Mouse (Mus musculus): Measurements from ENCODE around the gene Gpr162. TPM values are rescaled to one million over a fixed set of nuclear protein-coding genes. Genes with fewer than 3 reads are reported as not detected.
"Not testable (repeated sequence)": the region's sequence is repeated elsewhere in the genome, so short reads cannot be mapped to it uniquely, and the experiment has no call there.

Gpr162 gene
- total and polyA plus RNA-seq, 2 experiments from 2014 or later = 38.1 to 160 TPM

GRCm38 (mm10) chr6:124811403-124811665 is 52.4 kb downstream of the Gpr162 start:
- no peak for TF ChIP-seq CTCF (IDR thresholded peaks at IDR 0.05; ENCODE audit: low read depth)
- H3K9ac ChIP-seq = no peak overlapping the region
- H3K4me1 ChIP-seq (ENCODE audit: insufficient read depth) = peaks cover 27% of the 10 kb centered on the region
- ATAC-seq (no peak), DNase-seq (no peak)
- no peak overlapping the region for H3K27ac ChIP-seq (ENCODE audit: low read depth, low read length)
- no peak overlapping the region for H3K4me3 ChIP-seq (ENCODE audit: low read depth, low read length)
- no peaks in the 10 kb centered on the region for H3K9me3 ChIP-seq (ENCODE audit: low read length)
- WGBS = 79% methylated on average over 4 of the region's 4 CpGs
- H3K27me3 ChIP-seq (ENCODE audit: insufficient read depth, low read length) = no peaks in the 10 kb centered on the region
- H3K36me3 ChIP-seq (ENCODE audit: insufficient read depth) = peaks cover 22% of the 10 kb centered on the region
- H3K4me2 ChIP-seq (ENCODE audit: low read depth) = no peak overlapping the region

- not testable (repeated sequence) for DNase-seq; H3K27me3 ChIP-seq (ENCODE audit: insufficient read depth, low read length); H3K9me3 ChIP-seq (ENCODE audit: low read length); H3K9ac ChIP-seq; H3K4me3 ChIP-seq (ENCODE audit: low read depth, low read length); H3K27ac ChIP-seq (ENCODE audit: low read depth, low read length); ATAC-seq; H3K4me2 ChIP-seq (ENCODE audit: low read depth)
- Histone ChIP-seq H3K4me1 (ENCODE audit: insufficient read depth) (peaks cover 27% of the 10 kb centered on the region), H3K36me3 (ENCODE audit: insufficient read depth) (peaks cover 20% of the 10 kb centered on the region)
- 76% methylated on average over 10 of the region's 11 CpGs for WGBS
These were observed 53.0 kb downstream of the Gpr162 start for GRCm38 (mm10) chr6:124810566-124811402.

- DNase-seq (peak; percentile 20), ATAC-seq (no peak)
- Histone ChIP-seq H3K4me1 (ENCODE audit: insufficient read depth) (peaks cover 27% of the 10 kb centered on the region), H3K4me3 (ENCODE audit: low read depth, low read length) (peak overlapping the region; percentile 41; the same call in 1 of the 2 replicates), H3K9ac (peak overlapping the region; percentile 50; the same call in 1 of the 2 replicates), H3K4me2 (ENCODE audit: low read depth) (peak overlapping the region; percentile 58), H3K9me3 (ENCODE audit: low read length) (no peaks in the 10 kb centered on the region), H3K36me3 (ENCODE audit: insufficient read depth) (peaks cover 14% of the 10 kb centered on the region), H3K27me3 (ENCODE audit: insufficient read depth, low read length) (no peaks in the 10 kb centered on the region), H3K27ac (ENCODE audit: low read depth, low read length) (no peak overlapping the region)
- 48% methylated on average over 14 of the region's 14 CpGs for WGBS
- TF ChIP-seq CTCF (IDR thresholded peaks at IDR 0.05; ENCODE audit: low read depth) = no peak
These were observed 53.8 kb downstream of the Gpr162 start for GRCm38 (mm10) chr6:124809775-124810538.

- H3K4me3 ChIP-seq (ENCODE audit: low read depth, low read length) = peak overlapping the region; percentile 41
- H3K36me3 ChIP-seq (ENCODE audit: insufficient read depth) = peaks cover 13% of the 10 kb centered on the region
- peak; percentile 74 for TF ChIP-seq CTCF (IDR thresholded peaks at IDR 0.05; ENCODE audit: low read depth)
- peaks cover 22% of the 10 kb centered on the region for H3K4me1 ChIP-seq (ENCODE audit: insufficient read depth)
- H3K4me2 ChIP-seq (ENCODE audit: low read depth) = peak overlapping the region; percentile 58
- peak overlapping the region; percentile 59; the same call in 1 of the 2 replicates for H3K27ac ChIP-seq (ENCODE audit: low read depth, low read length)
- H3K9me3 ChIP-seq (ENCODE audit: low read length) = no peaks in the 10 kb centered on the region
- no peaks in the 10 kb centered on the region for H3K27me3 ChIP-seq (ENCODE audit: insufficient read depth, low read length)
- 1% methylated on average over 35 of the region's 35 CpGs for WGBS
- H3K9ac ChIP-seq = peak overlapping the region; percentile 50
- DNase-seq (peak; percentile 70), ATAC-seq (peak; percentile 12; the same call in 1 of the 2 replicates)
These were observed 54.6 kb downstream of the Gpr162 start for GRCm38 (mm10) chr6:124809052-124809774.

Other genes starting within 250 kb of the Gpr162 start
- 0.15 and 0.19 TPM in 2 replicates for gene C1s2, start 227.9 kb downstream of the Gpr162 start, total RNA-seq (2014; rRNA removed)
- 0.17 and 0.18 TPM in 2 replicates for gene C1s2, start 227.9 kb downstream of the Gpr162 start, polyA plus RNA-seq (2015; fragmentation: Nextera tagmentation; extraction: Ambion mirVana)
- gene Lpcat3, start 201.0 kb downstream of the Gpr162 start, total RNA-seq (2014; rRNA removed) = 27.6 and 35.6 TPM in 2 replicates
- 34.3 and 41.3 TPM in 2 replicates for gene Lpcat3, start 201.0 kb downstream of the Gpr162 start, polyA plus RNA-seq (2015; fragmentation: Nextera tagmentation; extraction: Ambion mirVana)
- 105 TPM in 2 replicates for gene Emg1, start 151.8 kb downstream of the Gpr162 start, total RNA-seq (2014; rRNA removed)
- gene Emg1, start 151.8 kb downstream of the Gpr162 start, polyA plus RNA-seq (2015; fragmentation: Nextera tagmentation; extraction: Ambion mirVana) = 96.2 and 116 TPM in 2 replicates
- gene Phb2, start 151.6 kb downstream of the Gpr162 start, total RNA-seq (2014; rRNA removed) = 200 and 215 TPM in 2 replicates
- 271 TPM in 2 replicates for gene Phb2, start 151.6 kb downstream of the Gpr162 start, polyA plus RNA-seq (2015; fragmentation: Nextera tagmentation; extraction: Ambion mirVana)
- 2.2 and 2.9 TPM in 2 replicates for gene Ptpn6, start 125.3 kb downstream of the Gpr162 start, total RNA-seq (2014; rRNA removed)
- gene Ptpn6, start 125.3 kb downstream of the Gpr162 start, polyA plus RNA-seq (2015; fragmentation: Nextera tagmentation; extraction: Ambion mirVana) = 3.6 and 3.8 TPM in 2 replicates
- 257 and 314 TPM in 2 replicates for gene Grcc10, start 122.6 kb downstream of the Gpr162 start, total RNA-seq (2014; rRNA removed)
- 699 and 862 TPM in 2 replicates for gene Grcc10, start 122.6 kb downstream of the Gpr162 start, polyA plus RNA-seq (2015; fragmentation: Nextera tagmentation; extraction: Ambion mirVana)
- gene Gm45234, start 108.0 kb downstream of the Gpr162 start, total RNA-seq (2014; rRNA removed) = not detected in 2 replicates
- gene Gm45234, start 108.0 kb downstream of the Gpr162 start, polyA plus RNA-seq (2015; fragmentation: Nextera tagmentation; extraction: Ambion mirVana) = 0.11 TPM in 1 of 2 replicates, not detected in the other
- gene Atn1, start 107.5 kb downstream of the Gpr162 start, total RNA-seq (2014; rRNA removed) = 15.0 and 16.7 TPM in 2 replicates
- gene Atn1, start 107.5 kb downstream of the Gpr162 start, polyA plus RNA-seq (2015; fragmentation: Nextera tagmentation; extraction: Ambion mirVana) = 19.3 and 24.2 TPM in 2 replicates
- 130 and 148 TPM in 2 replicates for gene Eno2, start 94.3 kb downstream of the Gpr162 start, total RNA-seq (2014; rRNA removed)
- 88.5 and 113 TPM in 2 replicates for gene Eno2, start 94.3 kb downstream of the Gpr162 start, polyA plus RNA-seq (2015; fragmentation: Nextera tagmentation; extraction: Ambion mirVana)
- 13.7 and 13.8 TPM in 2 replicates for gene Lrrc23, start 84.3 kb downstream of the Gpr162 start, total RNA-seq (2014; rRNA removed)
- gene Lrrc23, start 84.3 kb downstream of the Gpr162 start, polyA plus RNA-seq (2015; fragmentation: Nextera tagmentation; extraction: Ambion mirVana) = 9.6 and 14.7 TPM in 2 replicates
- gene Spsb2, start 55.3 kb downstream of the Gpr162 start, total RNA-seq (2014; rRNA removed) = 4.3 and 6.0 TPM in 2 replicates
- 6.8 and 7.0 TPM in 2 replicates for gene Spsb2, start 55.3 kb downstream of the Gpr162 start, polyA plus RNA-seq (2015; fragmentation: Nextera tagmentation; extraction: Ambion mirVana)
- gene Tpi1, start 49.7 kb downstream of the Gpr162 start, total RNA-seq (2014; rRNA removed) = 332 and 338 TPM in 2 replicates
- 354 and 367 TPM in 2 replicates for gene Tpi1, start 49.7 kb downstream of the Gpr162 start, polyA plus RNA-seq (2015; fragmentation: Nextera tagmentation; extraction: Ambion mirVana)
- gene Usp5, start 34.5 kb downstream of the Gpr162 start, total RNA-seq (2014; rRNA removed) = 215 and 224 TPM in 2 replicates
- 173 and 191 TPM in 2 replicates for gene Usp5, start 34.5 kb downstream of the Gpr162 start, polyA plus RNA-seq (2015; fragmentation: Nextera tagmentation; extraction: Ambion mirVana)
- 13.5 and 20.7 TPM in 2 replicates for gene Cdca3, start 34.4 kb downstream of the Gpr162 start, total RNA-seq (2014; rRNA removed)
- 28.5 and 30.5 TPM in 2 replicates for gene Cdca3, start 34.4 kb downstream of the Gpr162 start, polyA plus RNA-seq (2015; fragmentation: Nextera tagmentation; extraction: Ambion mirVana)
- 0.90 and 1.8 TPM in 2 replicates for gene Gnb3, start 23.7 kb downstream of the Gpr162 start, total RNA-seq (2014; rRNA removed)
- 0.61 and 1.2 TPM in 2 replicates for gene Gnb3, start 23.7 kb downstream of the Gpr162 start, polyA plus RNA-seq (2015; fragmentation: Nextera tagmentation; extraction: Ambion mirVana)
- 78.8 and 85.7 TPM in 2 replicates for gene P3h3, start 6.2 kb downstream of the Gpr162 start, total RNA-seq (2014; rRNA removed)
- 6.2 and 9.1 TPM in 2 replicates for gene P3h3, start 6.2 kb downstream of the Gpr162 start, polyA plus RNA-seq (2015; fragmentation: Nextera tagmentation; extraction: Ambion mirVana)
- gene Cd4, start 24.2 kb upstream of the Gpr162 start, total RNA-seq (2014; rRNA removed) = 0.57 and 0.69 TPM in 2 replicates
- gene Cd4, start 24.2 kb upstream of the Gpr162 start, polyA plus RNA-seq (2015; fragmentation: Nextera tagmentation; extraction: Ambion mirVana) = 0.25 and 0.72 TPM in 2 replicates
- 1.9 and 2.4 TPM in 2 replicates for gene Lag3, start 47.7 kb upstream of the Gpr162 start, total RNA-seq (2014; rRNA removed)
- 2.6 and 3.9 TPM in 2 replicates for gene Lag3, start 47.7 kb upstream of the Gpr162 start, polyA plus RNA-seq (2015; fragmentation: Nextera tagmentation; extraction: Ambion mirVana)
- 722 and 784 TPM in 2 replicates for gene Ptms, start 56.1 kb upstream of the Gpr162 start, total RNA-seq (2014; rRNA removed)
- gene Ptms, start 56.1 kb upstream of the Gpr162 start, polyA plus RNA-seq (2015; fragmentation: Nextera tagmentation; extraction: Ambion mirVana) = 1,090 and 1,099 TPM in 2 replicates
- gene Mlf2, start 67.4 kb upstream of the Gpr162 start, total RNA-seq (2014; rRNA removed) = 432 and 471 TPM in 2 replicates
- gene Mlf2, start 67.4 kb upstream of the Gpr162 start, polyA plus RNA-seq (2015; fragmentation: Nextera tagmentation; extraction: Ambion mirVana) = 665 and 718 TPM in 2 replicates
- gene Cops7a, start 101.6 kb upstream of the Gpr162 start, total RNA-seq (2014; rRNA removed) = 82.4 and 117 TPM in 2 replicates
- 87.8 and 93.0 TPM in 2 replicates for gene Cops7a, start 101.6 kb upstream of the Gpr162 start, polyA plus RNA-seq (2015; fragmentation: Nextera tagmentation; extraction: Ambion mirVana)
- 12.2 and 18.3 TPM in 2 replicates for gene Pianp, start 132.7 kb upstream of the Gpr162 start, total RNA-seq (2014; rRNA removed)
- gene Pianp, start 132.7 kb upstream of the Gpr162 start, polyA plus RNA-seq (2015; fragmentation: Nextera tagmentation; extraction: Ambion mirVana) = 53.8 and 68.9 TPM in 2 replicates
- 24.7 and 34.5 TPM in 2 replicates for gene Zfp384, start 145.2 kb upstream of the Gpr162 start, total RNA-seq (2014; rRNA removed)
- 7.2 and 8.4 TPM in 2 replicates for gene Zfp384, start 145.2 kb upstream of the Gpr162 start, polyA plus RNA-seq (2015; fragmentation: Nextera tagmentation; extraction: Ambion mirVana)
- 83.4 and 103 TPM in 2 replicates for gene Ing4, start 175.8 kb upstream of the Gpr162 start, total RNA-seq (2014; rRNA removed)
- gene Ing4, start 175.8 kb upstream of the Gpr162 start, polyA plus RNA-seq (2015; fragmentation: Nextera tagmentation; extraction: Ambion mirVana) = 102 and 111 TPM in 2 replicates
- gene Acrbp, start 185.7 kb upstream of the Gpr162 start, total RNA-seq (2014; rRNA removed) = 11.3 and 12.2 TPM in 2 replicates
- gene Acrbp, start 185.7 kb upstream of the Gpr162 start, polyA plus RNA-seq (2015; fragmentation: Nextera tagmentation; extraction: Ambion mirVana) = 11.4 and 13.8 TPM in 2 replicates
- gene Lpar5, start 203.9 kb upstream of the Gpr162 start, total RNA-seq (2014; rRNA removed) = 0.38 and 0.71 TPM in 2 replicates
- 0.59 and 0.61 TPM in 2 replicates for gene Lpar5, start 203.9 kb upstream of the Gpr162 start, polyA plus RNA-seq (2015; fragmentation: Nextera tagmentation; extraction: Ambion mirVana)
- gene Chd4, start 232.0 kb upstream of the Gpr162 start, total RNA-seq (2014; rRNA removed) = 121 and 141 TPM in 2 replicates
- gene Chd4, start 232.0 kb upstream of the Gpr162 start, polyA plus RNA-seq (2015; fragmentation: Nextera tagmentation; extraction: Ambion mirVana) = 53.3 and 72.6 TPM in 2 replicates

All from forebrain, postnatal 0 days (tissue).